Mouse (Mus musculus) G1E (cell line): Measurements from ENCODE around the gene Kcnip4.
A peak's percentile ranks its signal among the peaks of the same experiment; 100 is the strongest.

Experiments used
- CTCF ChIP-seq: IDR thresholded peaks from 2 replicates; pipeline ENCODE4 v1.5.1; 2012; ENCODE audit warnings: low read depth, low read length, inconsistent platforms, mixed read lengths
- GATA1 ChIP-seq: IDR thresholded peaks from 2 replicates; pipeline ENCODE4 v1.6.1; 2012; ENCODE audit warnings: borderline replicate concordance, low read length, inconsistent platforms, mixed read lengths
- POLR2AphosphoS5 ChIP-seq: IDR thresholded peaks from 2 replicates; pipeline ENCODE4 v1.6.1; 2012; ENCODE audit warnings: low read depth, low read length, inconsistent platforms; ENCODE audit not compliant: insufficient replicate concordance
- TAL1 ChIP-seq: conservative IDR thresholded peaks from 2 replicates; pipeline ENCODE4 v1.6.1; 2012; ENCODE audit warnings: low read depth, low read length, inconsistent platforms, mixed read lengths

DNA sequence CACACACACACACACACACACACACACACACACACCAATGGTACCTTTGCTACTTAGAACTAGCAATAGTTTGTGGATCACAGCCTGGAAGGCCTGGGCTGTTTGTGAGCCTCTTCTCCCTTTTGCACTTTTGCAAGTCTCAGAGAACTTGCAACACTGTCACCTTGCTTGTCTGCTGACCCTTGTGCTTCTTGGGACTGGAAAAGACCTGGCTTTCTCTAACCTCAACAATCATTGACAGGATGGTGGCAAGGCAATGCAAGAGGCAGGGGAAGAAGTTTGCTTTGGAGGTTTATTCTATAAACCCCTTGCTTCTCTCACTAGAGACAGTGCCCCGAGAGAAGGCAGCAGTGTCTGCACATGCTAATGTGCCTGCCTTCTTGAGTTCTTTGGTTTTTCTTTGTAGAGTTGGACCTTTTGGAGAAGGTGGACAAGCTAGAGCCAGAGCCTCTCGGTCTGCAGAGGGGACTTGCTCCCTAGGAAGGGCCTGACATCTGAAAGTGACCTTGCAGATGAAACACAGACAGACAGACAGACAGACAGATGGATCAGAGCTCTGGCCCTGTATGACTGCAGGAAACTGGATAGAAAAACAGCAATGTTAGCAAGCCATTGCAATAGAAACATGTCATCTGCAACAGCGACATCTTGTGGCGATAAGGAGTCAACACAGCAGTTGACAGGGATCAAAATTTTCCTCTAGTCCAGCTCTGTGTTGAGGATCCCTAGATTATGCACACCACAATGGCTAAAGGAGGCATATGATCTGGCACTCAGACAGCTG lies 174.4 kb downstream of the Kcnip4 start:
- TF ChIP-seq POLR2AphosphoS5 (no peak), CTCF (peak; percentile 87), TAL1 (no peak), GATA1 (no peak)
